Mouse (Mus musculus) A20 (cell line): Measurements from ENCODE around the gene Dpm1.

Experiments
- DNase-seq: peaks from one replicate; pipeline ENCODE4 v3.0.0-alpha.2; 2011; ENCODE audit warnings: low read depth, low spot score

Dpm1 gene

GRCm38 (mm10) chr2:168230026-168230728 is at the start of gene Dpm1, which contains the start of the genes Gm20716 and Mocs3:
Dpm1 (minus strand) TSS chr2:168230591.
Gm20716 (minus strand) TSS chr2:168230364.
Mocs3 (plus strand) TSS chr2:168230622.
- DNase-seq = peak; percentile 96

DNA sequence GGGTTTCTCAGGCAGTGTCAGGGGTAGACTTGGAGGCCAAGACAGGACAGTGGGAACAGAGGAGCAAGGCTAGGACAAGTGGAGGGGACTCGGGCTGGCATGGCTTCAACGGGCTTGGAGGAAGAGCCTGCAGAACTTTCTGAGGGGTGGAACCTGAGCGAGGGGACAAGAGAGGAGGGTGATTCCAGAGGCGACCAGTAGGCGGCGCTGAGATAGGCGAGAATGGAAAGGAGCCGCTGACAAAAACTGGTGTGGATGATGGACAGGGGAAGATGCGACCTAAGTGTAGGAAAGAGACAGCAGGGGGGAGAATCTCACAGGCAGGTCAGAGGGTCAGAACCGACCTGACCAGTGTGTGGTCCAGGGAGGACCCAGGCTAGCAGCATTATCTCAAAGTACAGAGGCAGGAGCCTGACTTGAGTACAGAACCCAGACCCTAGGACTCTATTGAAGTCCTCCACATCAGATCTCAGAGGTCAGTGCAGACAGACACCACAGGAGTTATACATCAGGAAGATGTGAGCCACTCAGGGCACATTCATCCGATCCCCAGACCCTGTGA is 44.1 kb upstream of the Dpm1 start:
- DNase-seq = peak; percentile 70

DNA sequence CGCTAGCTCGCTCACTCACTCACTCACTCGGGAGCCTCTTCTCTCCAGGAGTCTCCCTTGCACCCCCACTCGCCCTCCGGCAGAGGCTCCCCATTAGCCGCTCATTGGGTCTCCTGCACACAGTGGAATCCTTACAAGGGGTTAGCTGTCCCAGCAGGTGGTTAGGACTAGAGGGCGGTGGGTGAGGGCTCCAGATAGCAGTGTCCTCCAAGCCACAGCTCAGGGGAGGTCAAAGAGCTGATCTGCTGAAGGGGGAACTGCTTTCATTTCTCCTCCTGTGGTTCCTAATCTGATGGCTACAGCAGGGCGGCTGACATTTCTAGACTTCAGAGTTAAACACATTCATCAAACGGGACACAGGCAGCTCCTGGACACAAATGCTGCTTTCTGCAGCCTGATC is 43.0 kb upstream of the Dpm1 start:
- DNase-seq = no peak

- DNase-seq = peak; percentile 31
These were observed 37.6 kb upstream of the Dpm1 start for GRCm38 (mm10) chr2:168268033-168268432.

DNA sequence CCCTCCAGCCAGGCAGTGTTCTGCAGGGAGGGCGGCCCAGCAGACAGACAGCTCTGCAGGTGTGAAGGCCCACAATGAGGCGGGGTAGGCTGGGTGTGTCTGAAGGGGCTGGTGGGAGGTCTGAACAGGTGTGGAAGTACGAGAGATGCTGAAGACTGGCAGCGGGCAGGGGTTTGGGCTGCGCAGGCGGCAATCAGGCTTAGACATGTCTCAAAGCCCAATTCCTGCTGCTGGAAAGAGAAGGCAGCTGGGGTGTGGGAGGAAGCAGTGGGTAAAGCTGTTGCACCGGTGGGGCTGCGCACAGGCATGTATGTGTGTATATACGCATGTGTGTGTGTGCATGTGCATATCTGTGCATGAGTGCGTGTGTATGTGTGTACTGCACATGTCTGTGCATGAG is 30.5 kb upstream of the Dpm1 start:
- no peak for DNase-seq

DNA sequence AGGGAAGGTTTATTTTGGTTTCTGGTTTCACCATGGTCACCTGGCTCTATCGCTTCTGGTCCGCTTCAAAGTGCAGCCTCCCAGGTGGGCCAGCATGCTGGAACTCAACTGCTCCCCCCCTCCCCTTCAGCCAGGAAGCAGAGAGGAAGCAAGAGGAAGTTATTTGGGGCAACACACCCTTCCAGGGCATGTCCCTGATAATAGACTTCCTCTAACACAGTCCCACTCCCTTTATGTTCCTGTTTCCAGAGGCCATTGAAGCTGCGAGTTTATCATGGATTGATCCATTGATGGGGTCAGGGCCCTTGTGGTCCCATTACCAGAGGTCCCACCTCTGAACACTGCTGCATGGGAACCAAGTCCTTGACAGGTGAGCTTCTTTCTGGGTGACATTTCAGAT is 29.7 kb upstream of the Dpm1 start:
- DNase-seq = no peak

GRCm38 (mm10) chr2:168259046-168259445 is 28.7 kb upstream of the Dpm1 start:
- DNase-seq = no peak

GRCm38 (mm10) chr2:168257188-168257587 is 26.8 kb upstream of the Dpm1 start:
- DNase-seq = peak; percentile 62

DNA sequence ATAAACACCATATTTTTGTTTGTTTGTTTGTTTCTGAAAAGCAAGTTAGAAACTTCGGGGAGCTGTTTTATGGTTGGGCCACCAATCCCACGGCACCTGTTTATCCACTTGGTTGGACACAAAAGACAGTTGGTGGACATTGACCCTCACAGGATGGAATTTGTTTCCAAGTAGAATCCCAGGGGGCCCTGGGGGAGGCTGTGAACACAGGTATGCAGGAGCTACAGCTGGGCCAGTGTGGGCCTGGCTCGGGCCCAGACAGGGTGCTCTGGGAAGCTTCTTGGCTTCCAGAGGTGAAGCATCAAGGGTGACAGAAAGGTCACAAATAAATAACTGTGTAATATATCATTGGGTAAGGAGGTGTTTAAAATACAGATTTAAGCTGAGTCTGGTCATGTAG is 26.1 kb upstream of the Dpm1 start:
- DNase-seq = no peak

DNA sequence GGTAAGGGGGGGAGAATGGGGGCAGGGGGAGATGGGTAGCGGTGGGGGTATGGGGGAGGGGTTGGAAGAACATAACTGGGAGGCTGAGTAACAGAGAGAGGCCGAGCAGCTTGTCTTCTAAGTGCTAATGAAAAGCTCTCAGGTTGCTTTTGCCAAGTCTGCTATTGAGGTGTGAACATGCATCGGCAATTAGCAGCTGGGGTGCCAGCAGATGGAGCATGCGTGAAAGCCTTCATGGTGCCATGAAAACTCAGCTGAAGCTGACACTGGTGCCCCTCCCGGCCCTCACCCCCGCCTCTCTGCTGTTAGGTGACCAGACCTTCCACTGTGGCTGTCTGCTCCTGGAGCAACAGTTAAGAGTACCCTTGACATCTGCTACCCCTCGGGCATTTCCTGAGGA is 23.4 kb upstream of the Dpm1 start:
- no peak for DNase-seq

- DNase-seq = peak; percentile 55
These were observed 22.4 kb upstream of the Dpm1 start for GRCm38 (mm10) chr2:168252639-168253292.

DNA sequence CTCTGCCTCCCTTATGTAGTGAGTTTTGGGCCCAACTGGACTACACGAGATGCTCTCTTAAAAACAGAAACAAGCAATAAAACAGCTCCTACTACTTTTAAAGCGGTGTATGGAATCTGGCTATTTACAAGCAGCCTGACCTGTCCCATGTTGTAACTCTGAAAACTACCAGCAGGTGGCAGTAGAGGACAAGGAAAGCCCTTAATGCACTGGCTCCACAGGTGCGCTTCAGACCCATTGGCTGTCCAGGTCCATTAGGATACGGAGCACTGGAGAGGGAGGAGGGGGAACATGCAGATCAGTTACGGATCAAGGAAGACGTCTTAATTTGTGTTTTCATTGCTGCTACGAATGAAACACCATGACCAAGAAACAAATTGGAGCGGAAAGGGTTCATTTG is 19.9 kb upstream of the Dpm1 start:
- DNase-seq = peak; percentile 82

DNA sequence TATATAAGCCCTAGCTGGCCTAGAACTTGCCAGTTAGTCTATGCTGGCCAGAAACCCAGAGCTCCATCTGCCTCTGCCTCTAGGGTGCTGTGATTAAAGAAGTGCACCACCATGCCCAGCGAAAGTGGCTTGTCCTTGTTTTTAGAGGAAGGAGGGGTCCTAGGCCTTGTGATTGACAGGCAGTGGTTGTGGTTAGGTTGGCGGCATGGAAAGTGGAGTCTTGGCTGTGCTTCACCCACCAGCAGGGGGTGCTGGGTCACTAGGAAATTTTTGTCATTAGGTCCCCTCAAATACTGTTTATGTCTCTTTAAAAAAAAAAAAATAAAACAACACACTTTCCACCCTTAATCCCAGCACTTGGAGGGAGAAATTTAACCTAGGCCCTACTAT is 18.5 kb upstream of the Dpm1 start:
- peak; percentile 61 for DNase-seq

DNA sequence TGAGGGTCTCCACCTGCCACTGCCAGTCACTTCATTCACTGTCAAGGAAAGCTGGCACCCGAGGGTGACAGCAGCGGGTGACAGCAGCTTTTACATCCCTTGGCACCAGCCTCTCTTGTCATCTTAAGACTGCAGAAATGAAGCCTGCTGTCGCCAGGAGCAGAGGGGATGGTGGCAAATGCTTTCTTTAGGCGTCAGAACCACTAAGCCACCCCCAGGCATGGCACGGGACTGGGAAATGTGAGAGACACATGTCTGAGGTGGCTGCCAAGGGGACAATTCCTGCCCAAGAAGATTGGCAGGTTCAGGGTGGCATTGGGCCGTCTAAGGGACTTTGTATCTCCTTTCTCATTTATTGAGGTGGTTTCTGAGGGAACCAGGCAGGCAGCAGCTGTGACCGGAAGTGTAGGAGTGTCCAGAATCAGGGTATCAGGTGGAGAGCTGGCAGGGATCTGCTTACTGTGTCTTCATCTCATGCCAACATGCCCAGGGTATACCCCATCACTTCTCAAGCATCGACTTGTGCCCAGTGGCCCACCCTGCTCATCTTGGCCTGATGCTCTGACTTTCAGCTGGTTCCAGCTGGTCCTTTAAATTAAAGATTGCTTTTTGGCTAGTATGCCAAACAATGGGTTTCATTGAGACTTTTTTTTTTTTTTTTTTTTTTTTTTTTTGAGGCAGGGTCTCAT is 17.9 kb upstream of the Dpm1 start:
- DNase-seq = no peak

- peak; percentile 17 for DNase-seq
These were observed 15.2 kb upstream of the Dpm1 start for GRCm38 (mm10) chr2:168245571-168245970.

DNA sequence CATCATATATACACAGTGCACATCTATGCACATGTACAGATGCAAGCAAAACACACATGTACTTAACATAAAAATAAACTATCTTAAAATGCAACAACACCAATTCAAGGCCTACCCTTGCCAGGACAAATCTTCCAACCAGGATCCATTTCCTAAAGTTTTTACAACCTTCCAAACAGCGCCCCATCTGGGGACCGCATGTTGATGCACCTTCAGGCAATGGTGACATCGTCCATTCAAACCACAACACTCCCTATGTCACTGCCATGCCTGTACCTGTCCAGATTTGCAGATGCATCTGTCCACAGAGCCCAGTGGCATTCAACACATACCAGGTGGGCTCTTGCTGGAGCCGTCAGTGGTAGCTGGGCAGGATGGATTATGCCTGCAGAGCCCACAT is 12.9 kb upstream of the Dpm1 start:
- no peak for DNase-seq

- no peak for DNase-seq
These were observed 12.4 kb upstream of the Dpm1 start for GRCm38 (mm10) chr2:168242841-168243240.

DNA sequence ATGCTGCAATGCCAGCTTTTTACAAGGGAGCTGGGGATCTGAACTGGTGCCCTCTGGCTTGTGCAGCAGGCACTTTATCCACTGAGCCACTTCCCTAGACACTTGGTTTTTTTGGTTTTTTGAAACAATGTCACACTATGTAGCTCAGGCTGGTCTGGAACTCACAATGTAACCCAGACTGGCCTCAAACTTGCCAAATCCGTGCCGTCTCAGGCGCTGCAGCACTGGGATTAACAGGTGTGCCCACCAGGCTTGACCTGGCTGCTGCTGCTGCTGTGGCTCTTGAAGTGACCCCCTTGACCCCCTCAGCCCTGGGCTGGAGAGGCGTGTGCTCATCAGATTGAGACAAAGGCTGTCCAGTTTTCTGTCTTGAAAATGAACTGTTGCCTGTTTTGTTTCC is 7.9 kb upstream of the Dpm1 start:
- no peak for DNase-seq

DNA sequence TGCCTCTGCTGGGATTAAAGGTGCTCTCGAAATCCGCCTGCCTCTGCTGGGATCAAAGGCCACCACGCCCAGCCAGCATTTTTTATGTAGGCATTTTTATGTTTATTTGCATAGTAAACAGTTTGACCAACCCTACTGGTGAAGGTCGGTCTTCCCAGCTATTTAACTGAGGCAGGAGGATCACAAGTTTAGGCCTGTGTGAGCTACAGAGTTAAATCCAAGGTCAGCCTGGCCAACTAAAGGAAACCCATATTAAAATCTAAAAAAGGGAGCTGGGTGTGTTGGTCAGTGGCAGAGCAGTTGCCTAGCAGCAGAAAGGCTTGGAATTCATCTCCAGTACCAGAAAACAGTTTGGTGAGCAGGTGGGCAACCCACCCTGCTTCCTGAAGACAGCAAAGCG is 2.9 kb upstream of the Dpm1 start:
- DNase-seq = no peak

DNA sequence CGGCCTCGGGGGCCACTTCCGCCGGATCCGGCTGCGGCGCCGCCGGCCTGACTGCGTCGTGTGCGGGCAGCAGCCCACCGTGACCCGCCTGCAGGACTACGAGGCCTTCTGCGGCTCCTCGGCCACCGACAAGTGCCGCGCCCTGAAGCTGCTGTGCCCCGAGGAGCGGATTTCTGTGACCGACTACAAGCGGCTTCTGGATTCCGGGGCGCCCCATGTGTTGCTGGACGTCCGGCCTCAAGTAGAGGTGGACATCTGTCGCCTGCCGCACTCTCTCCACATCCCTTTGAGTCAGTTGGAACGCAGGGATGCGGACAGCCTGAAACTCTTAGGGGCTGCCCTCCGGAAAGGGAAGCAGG is 1.1 kb upstream of the Dpm1 start:
- DNase-seq = no peak

DNA sequence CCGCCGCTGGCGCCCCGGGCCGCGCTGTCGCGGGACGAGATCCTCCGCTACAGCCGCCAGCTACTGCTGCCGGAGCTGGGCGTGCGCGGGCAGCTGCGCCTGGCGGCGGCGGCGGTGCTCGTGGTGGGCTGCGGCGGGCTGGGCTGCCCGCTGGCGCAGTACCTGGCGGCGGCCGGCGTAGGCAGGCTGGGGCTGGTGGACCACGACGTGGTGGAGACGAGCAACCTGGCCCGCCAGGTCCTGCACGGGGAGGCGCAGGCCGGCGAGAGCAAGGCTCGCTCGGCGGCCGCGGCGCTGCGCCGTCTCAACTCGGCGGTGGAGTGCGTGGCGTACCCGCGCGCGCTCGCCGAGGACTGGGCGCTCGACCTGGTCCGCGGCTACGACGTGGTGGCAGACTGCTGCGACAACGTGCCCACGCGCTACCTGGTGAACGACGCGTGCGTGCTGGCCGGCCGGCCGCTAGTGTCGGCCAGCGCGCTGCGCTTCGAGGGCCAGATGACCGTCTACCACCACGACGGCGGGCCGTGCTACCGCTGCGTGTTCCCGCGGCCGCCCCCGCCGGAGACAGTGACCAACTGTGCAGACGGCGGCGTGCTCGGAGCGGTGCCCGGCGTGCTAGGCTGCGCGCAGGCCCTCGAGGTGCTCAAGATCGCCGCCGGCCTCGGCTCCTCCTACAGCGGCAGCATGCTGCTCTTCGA is 531 bp upstream of the Dpm1 start:
- DNase-seq = no peak
